Mouse (Mus musculus): Measurements from ENCODE around the gene Rad23a. TPM values are rescaled to one million over a fixed set of nuclear protein-coding genes. Genes with fewer than 3 reads are reported as not detected.

Rad23a gene
- total RNA-seq, 1 experiment from 2014 or later: 46.6 TPM

DNA sequence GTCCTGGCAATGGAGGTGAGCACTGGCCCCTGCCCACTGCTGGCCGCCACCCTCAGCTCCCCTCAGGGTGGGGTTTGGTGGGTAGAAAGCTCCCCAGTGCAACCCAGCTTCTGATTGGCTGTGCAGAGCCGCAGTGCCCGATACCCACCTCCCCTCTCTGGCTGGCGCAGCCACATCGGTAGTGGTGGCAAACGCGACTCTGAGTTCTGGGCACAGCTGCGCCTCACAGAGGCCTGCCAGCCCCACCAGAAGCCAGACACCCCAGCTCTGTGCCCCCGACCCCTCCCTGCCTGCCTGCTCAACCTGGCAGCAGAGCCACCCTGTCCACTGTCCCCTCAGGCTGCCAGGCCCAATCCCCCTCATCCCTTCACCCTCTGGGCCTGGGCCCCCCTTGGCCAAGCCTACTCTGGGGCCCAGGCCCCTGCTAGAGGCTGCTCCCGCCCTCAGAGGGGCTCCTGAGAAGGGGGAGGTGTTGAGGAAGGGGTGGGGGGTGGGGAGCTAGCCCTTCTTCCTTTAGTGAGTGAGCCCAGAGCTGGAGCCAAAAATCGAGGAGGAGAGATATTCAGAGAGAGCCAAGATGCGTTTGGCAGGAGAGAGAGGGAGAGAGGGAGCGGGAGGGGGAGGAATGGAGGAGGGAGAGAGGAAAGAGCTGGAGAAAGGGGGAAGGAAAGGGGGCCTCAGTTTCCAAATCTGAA, 46.5 kb downstream of the Rad23a start:
- no peak for ATAC-seq (ENCODE audit: extremely low read depth, insufficient number of reproducible peaks, low FRiP score, poor library complexity, severe bottlenecking)

DNA sequence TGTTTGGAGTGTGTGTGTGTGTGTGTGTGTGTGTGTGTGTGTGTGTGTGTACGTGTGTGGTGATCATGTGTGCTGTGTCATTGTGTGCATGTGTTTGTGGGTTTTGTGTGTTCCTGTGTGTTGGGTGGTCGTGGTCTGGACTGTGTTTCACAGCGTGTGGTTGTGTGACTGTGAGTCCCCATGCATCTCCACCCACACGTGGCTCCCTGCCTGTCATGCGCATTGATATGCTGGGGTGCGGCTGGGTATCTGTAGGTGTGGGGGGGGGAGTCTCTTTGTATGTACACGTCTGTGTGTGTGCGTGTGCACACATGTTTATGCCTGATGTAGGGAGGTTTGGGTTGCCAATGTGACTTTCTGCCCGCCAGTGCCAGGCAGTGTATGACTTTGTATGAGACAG, 47.3 kb downstream of the Rad23a start:
- no peak for ATAC-seq (ENCODE audit: extremely low read depth, insufficient number of reproducible peaks, low FRiP score, poor library complexity, severe bottlenecking)

DNA sequence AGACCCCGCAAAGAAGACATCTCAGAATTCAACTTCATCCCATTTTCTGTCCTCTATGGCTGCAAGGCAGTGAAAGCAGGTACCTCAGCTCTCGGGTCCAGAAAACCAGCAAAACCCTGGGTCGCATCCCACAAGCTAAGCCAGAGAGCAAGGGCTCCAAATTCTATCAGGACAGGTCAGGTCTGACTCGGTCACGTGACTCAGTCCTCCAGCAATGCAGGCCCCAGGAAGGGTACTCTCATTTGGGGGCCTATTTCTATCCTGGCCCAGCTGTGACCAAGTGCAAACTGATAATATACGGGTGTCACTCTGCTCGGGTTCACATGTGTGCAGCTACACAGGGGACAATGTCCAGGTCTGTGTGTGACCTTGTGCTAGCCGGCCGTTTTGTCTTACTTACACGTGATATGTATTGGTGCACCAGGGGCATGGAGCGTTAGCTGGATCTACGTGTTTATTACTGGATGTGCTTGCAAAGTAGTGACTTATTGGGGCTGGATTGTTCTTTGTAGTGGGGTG, 48.0 kb downstream of the Rad23a start:
- ATAC-seq (ENCODE audit: extremely low read depth, insufficient number of reproducible peaks, low FRiP score, poor library complexity, severe bottlenecking): no peak

DNA sequence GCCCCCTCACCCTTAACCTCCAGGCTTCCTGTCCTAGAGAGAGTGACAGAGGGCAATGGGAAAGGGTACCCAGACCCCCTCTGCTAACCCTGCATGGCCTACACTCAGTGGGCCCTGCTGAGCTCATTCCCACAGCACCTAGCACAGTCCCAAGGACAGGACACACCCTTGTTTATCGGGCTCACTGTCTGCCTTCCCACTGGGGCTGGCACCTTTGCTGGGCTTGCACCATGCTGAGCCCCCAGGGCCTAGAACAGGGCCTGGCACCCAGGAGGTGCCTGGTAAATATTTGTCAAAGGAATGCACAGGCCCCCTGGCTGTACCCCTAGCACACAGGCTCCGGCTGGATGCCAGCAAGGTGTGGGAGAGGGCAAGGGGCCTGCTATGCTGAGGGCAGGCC, 49.9 kb downstream of the Rad23a start:
- no peak for ATAC-seq (ENCODE audit: extremely low read depth, insufficient number of reproducible peaks, low FRiP score, poor library complexity, severe bottlenecking)

DNA sequence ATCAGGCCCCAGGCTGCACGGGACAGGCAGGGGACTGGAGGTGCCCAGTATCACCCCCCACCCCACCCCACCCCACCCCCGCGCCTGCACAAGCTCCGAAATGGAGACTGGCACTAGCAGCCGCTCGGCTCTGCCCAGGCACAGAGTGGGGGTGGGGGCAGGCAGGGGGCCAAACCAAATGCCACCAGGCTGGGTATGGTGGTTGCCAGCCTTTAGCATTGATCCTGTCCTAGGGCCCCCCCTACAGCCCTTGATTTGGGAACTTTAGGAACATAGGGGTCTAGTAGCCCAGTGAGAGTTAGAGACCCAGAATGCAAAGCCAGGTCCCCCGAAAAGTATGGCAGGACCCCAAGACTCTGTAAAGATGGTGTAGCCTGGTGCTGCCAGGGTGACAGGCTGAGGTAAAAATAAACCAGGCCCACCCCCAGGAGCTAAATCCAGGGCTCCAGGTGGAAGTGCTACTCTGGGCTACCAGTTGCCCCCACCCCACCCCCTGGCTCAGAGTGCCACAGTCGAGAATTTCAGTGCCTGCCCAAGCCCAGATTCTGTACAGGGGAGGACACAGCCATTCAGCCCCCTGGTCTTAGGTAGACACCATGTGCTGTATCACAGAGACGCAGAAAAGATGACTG, 50.5 kb downstream of the Rad23a start:
- ATAC-seq (ENCODE audit: extremely low read depth, insufficient number of reproducible peaks, low FRiP score, poor library complexity, severe bottlenecking): no peak

DNA sequence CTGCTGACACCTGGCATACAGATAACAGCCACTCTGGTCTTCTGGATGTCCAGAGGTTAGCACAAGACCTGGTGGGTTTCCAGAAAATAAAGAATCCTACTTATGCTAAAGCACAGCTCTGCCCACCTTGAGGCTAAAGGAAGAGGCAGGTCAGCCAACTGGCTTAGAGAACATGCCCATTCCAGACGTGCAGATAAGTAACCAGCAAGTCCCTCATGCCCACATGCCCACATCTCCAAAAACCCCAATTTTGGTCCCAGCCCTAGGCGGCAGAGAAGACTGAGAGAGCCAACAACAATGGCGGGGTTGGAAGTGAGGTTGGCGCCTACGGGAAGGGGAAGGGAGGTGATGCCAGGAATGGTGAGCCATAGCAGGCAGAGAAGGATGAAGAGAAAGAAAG, 51.1 kb downstream of the Rad23a start:
- no peak for ATAC-seq (ENCODE audit: extremely low read depth, insufficient number of reproducible peaks, low FRiP score, poor library complexity, severe bottlenecking)

DNA sequence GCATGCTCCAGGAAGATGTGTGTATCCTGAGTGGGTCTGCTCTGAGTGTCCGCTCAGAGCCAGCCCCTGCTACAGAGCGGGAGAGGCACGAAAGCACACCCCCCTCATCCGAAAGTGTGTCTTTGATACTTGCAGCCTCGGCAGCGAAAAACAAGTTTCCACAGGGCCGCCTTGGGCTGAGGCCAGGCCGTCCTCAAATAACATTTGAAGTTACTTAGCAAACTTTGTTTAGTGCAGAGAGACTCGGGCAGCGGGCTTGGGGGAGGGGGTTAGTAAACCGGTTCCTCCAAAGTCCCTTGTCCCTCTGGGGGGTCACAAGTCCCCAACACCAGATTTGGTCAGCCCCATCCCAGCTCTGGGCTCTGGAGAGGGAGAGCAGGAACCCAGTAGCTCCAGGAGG, 51.6 kb downstream of the Rad23a start:
- ATAC-seq (ENCODE audit: extremely low read depth, insufficient number of reproducible peaks, low FRiP score, poor library complexity, severe bottlenecking): no peak

DNA sequence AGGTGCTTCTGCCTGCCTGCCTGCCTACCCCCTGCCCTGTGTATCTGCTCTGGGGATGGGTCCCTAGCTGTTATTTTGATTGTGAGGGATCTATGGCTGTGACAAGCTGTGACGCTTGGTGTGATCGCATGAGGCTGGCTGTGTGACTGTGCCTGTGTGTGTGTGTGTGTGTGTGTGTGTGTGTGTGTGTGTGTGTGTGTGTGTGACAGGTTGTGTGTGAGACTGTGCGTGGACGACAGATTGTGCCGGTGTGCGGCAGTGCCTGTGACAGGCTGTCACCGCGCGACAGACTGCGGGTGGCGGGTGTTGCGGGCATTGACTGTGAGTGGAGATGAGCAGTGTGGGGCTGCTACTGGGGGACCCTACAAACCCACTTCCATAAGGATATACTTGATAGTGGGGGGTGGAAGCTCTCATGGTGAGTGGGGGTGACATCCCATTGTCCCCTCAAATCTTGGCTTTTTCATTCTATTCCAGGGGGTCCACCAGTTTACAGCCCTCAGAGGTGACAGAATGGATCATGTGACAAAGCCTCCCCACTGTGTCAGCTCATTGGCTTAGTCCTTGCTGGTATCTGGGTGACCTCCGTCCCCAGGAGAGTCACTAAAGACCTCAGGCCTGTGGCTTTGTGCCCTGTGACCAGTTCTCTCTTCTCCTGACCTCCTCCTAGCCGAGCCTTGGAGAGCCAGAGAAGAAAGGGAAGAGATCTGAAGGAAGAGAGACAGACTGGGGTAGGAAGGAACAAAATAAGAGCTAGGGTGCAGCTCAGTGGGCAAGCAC, 52.8 kb downstream of the Rad23a start:
- ATAC-seq (ENCODE audit: extremely low read depth, insufficient number of reproducible peaks, low FRiP score, poor library complexity, severe bottlenecking): no peak

DNA sequence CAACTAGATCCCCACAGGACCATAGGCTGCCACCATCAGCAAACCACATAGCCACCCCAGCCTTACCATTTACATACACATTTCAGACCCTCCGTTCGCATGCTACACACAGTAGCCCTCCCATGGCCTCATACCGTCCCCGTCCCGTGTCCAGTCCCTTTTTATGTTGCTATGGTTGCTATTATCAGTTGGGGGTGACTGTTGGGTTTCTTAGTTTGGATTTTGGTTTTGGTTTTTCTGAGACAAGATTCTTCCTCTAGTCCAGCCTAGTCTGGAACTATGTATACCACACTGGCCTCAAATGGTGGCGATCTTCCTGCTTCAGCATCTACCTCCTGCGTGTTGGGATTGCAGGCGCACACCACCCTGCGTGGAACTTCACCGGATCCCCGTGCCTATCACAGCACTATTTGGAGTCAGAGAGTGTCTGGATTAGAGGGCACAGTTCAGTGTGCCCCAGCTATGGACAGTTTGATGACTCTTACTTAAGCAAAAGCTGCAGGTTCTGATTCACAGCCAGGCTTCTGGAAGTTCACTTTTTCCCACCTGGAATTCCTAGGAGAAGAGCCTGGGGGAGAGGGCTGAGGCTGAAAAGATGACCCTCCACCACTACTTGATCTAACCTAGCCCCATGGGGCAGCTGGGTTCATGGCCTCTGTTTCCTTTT, 53.5 kb downstream of the Rad23a start:
- ATAC-seq (ENCODE audit: extremely low read depth, insufficient number of reproducible peaks, low FRiP score, poor library complexity, severe bottlenecking): no peak

DNA sequence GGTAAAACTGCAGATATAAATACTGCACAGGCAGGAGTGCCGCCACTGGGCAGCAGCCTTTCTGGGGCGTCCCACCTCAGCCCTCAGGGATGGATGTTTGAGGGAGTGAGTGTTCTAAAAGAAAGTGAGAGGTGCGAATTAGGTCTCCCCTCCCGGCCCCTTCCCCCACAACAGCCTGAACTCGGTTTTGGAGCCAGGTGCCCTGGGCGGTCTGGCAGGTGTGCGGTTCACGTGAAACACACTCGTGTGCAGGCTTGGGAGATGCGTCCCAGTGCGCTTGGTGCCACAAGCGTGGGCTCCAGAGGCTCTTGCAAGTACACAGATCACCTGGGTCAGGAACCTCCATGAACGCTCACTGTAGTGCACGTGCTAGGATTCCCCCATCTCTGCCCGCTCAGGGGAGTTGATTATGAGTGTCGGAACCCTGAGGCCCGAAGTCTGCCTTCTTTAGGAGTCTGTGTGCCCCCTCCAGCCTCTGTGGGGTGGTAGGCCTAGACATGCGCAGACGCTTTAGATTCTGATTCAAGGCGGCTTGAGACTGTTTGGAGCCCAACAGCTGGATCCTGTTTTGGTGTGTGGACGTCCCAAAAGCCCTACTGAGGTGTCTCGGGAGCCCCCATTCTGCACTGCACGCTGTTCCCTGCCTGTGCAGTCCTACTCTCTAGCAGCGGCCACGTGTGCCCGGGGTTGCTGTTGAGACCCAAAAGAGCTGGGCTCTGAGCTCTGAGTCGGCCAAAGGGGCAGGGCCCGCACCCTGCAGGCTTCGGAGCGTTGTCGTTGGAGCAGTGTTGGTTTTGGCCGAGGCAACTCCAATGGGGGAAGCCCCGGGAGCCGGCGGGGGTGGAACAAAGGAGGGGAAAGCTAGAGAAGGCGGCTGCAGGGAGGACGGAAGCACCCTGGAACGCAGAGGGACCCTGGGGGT, 54.4 kb downstream of the Rad23a start:
- ATAC-seq (ENCODE audit: extremely low read depth, insufficient number of reproducible peaks, low FRiP score, poor library complexity, severe bottlenecking): no peak

DNA sequence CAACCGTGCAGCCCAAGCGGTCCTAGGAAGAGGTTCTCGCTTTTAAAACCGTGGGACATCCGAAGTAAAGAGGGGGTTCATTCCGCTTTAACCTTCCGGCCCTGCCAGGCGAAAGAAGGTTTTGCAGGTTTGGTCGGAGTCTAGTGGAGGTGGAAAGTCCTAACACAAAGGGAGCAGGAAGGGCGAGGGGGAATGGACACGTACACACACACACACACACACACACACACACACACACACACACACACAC, 55.0 kb downstream of the Rad23a start:
- ATAC-seq (ENCODE audit: extremely low read depth, insufficient number of reproducible peaks, low FRiP score, poor library complexity, severe bottlenecking): no peak

DNA sequence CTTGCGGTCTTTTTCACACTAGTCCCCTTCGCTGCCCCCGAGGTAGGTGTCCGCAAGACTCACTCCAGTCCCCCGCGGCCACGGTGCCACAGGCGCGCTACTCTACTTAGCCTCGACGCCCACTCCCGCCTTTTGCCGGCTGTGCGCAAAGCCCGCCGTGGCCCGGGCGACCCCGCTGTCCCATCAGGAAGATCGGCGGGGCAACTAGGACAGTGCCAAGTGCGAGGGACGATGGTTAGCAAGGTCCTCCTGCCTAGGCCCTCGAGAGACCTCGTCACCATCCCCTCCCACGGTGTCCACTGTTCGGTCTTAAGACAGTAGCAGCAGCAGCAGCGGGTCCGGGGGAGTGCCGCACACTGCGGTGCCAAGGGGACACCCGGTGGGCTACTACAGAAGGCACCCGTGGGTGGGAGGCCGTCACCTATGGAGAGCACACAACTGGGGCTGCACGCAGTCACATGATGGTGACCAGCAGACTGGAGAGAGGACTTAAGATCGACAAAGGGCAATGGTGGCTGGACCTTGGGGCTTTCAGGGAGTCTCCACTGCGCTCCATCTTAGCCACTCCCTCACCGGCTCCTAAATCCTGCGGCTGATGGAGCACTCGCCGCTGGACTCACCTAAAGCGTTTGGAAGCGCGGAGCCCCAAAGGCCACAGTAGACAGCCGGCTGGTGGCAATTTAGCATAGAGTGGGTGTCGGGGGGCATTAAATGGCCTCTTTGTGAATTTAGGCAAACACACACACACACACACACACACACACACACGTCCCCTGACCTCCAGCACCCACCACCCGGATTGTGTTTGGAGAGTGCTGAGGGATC, 55.6 kb downstream of the Rad23a start:
- ATAC-seq (ENCODE audit: extremely low read depth, insufficient number of reproducible peaks, low FRiP score, poor library complexity, severe bottlenecking): no peak

Other genes starting within 250 kb of the Rad23a start
- 115 and 124 TPM in 2 replicates for gene Ier2, start 177.8 kb downstream of the Rad23a start, total RNA-seq (2017)
- gene Trmt1, start 154.4 kb downstream of the Rad23a start, total RNA-seq (2017): 83.2 and 89.7 TPM in 2 replicates
- gene Nacc1, start 152.8 kb downstream of the Rad23a start, total RNA-seq (2017): 30.2 and 33.9 TPM in 2 replicates
- 54.5 and 59.7 TPM in 2 replicates for gene Lyl1, start 139.2 kb downstream of the Rad23a start, total RNA-seq (2017)
- gene G430095P16Rik, start 117.7 kb downstream of the Rad23a start, total RNA-seq (2017): 0.61 and 3.4 TPM in 2 replicates
- gene Nfix, start 40.3 kb downstream of the Rad23a start, total RNA-seq (2017): 1.7 and 3.4 TPM in 2 replicates
- 4.5 and 5.5 TPM in 2 replicates for gene Dand5, start 17.8 kb downstream of the Rad23a start, total RNA-seq (2017)
- gene Gadd45gip1, start 9.1 kb downstream of the Rad23a start, total RNA-seq (2017): 14.1 and 16.7 TPM in 2 replicates
- 690 and 751 TPM in 2 replicates for gene Calr, start 6.3 kb upstream of the Rad23a start, total RNA-seq (2017)
- 50.7 and 56.2 TPM in 2 replicates for gene Farsa, start 16.3 kb upstream of the Rad23a start, total RNA-seq (2017)
- 4.4 and 5.5 TPM in 2 replicates for gene Syce2, start 31.4 kb upstream of the Rad23a start, total RNA-seq (2017)
- gene Gcdh, start 53.3 kb upstream of the Rad23a start, total RNA-seq (2017): 21.0 and 21.5 TPM in 2 replicates
- not detected in 2 replicates for gene Klf1, start 61.3 kb upstream of the Rad23a start, total RNA-seq (2017)
- 31.7 and 34.7 TPM in 2 replicates for gene Dnase2a, start 67.9 kb upstream of the Rad23a start, total RNA-seq (2017)
- 0.12 and 0.23 TPM in 2 replicates for gene Mast1, start 96.7 kb upstream of the Rad23a start, total RNA-seq (2017)
- not detected in 2 replicates for gene Rtbdn, start 106.3 kb upstream of the Rad23a start, total RNA-seq (2017)
- not detected in 2 replicates for gene Gm49661, start 128.8 kb upstream of the Rad23a start, total RNA-seq (2017)
- gene Prdx2, start 128.9 kb upstream of the Rad23a start, total RNA-seq (2017): 92.5 and 96.9 TPM in 2 replicates
- 26.5 and 36.0 TPM in 2 replicates for gene Rnaseh2a, start 129.1 kb upstream of the Rad23a start, total RNA-seq (2017)
- gene Junb, start 138.1 kb upstream of the Rad23a start, total RNA-seq (2017): 867 and 1,013 TPM in 2 replicates
- 8.6 and 12.0 TPM in 2 replicates for gene Hook2, start 149.9 kb upstream of the Rad23a start, total RNA-seq (2017)
- gene Best2, start 173.9 kb upstream of the Rad23a start, total RNA-seq (2017): not detected in 2 replicates
- gene Asna1, start 184.6 kb upstream of the Rad23a start, total RNA-seq (2017): 38.9 and 43.1 TPM in 2 replicates
- 124 and 193 TPM in 2 replicates for gene Trir, start 186.2 kb upstream of the Rad23a start, total RNA-seq (2017)
- gene Tnpo2, start 196.2 kb upstream of the Rad23a start, total RNA-seq (2017): 16.9 TPM in 2 replicates
- 6.3 and 7.9 TPM in 2 replicates for gene Fbxw9, start 219.4 kb upstream of the Rad23a start, total RNA-seq (2017)
- not detected in 2 replicates for gene Gm5741, start 227.3 kb upstream of the Rad23a start, total RNA-seq (2017)
- 41.9 and 48.2 TPM in 2 replicates for gene Dhps, start 231.1 kb upstream of the Rad23a start, total RNA-seq (2017)
- gene Wdr83os, start 240.1 kb upstream of the Rad23a start, total RNA-seq (2017): 22.0 and 23.6 TPM in 2 replicates
- gene Wdr83, start 240.6 kb upstream of the Rad23a start, total RNA-seq (2017): 15.8 and 17.6 TPM in 2 replicates
- gene Man2b1, start 242.6 kb upstream of the Rad23a start, total RNA-seq (2017): 192 and 197 TPM in 2 replicates

Data from neutrophil, adult 5-6 weeks (primary cell).